Mouse (Mus musculus) hindbrain, embryonic 16.5 days (tissue): ENCODE results near the gene Slc5a10. TPM values are rescaled to one million over a fixed set of nuclear protein-coding genes. Genes with fewer than 3 reads are reported as not detected.
"Not testable (repeated sequence)": the region's sequence is repeated elsewhere in the genome, so short reads cannot be mapped to it uniquely, and the experiment has no call there.

Experiments
- ATAC-seq: fragments of 200-750 bp; cut with Nextera tagmentation; 2 replicates; pipeline ENCODE4 v1.8.0; 2017; ENCODE audit warnings: moderate TSS enrichment, moderate library complexity
- H3K27ac ChIP-seq: fragments of 300-500 bp; sonication (generic); 2 replicates; pipeline ENCODE4 v1.5.1; 2014; ENCODE audit warnings: low read depth, mild to moderate bottlenecking, control low read depth, low read length, moderate library complexity
- H3K27me3 ChIP-seq: fragments of 300-500 bp; sonication (generic); replicated peaks from 2 replicates; pipeline ENCODE4 v1.6.1; 2014; ENCODE audit warnings: low read length; ENCODE audit not compliant: control insufficient read depth, insufficient read depth
- H3K36me3 ChIP-seq: fragments of 300-500 bp; sonication (generic); 2 replicates; pipeline ENCODE4 v1.6.1; 2014; ENCODE audit warnings: mild to moderate bottlenecking, low read length, moderate library complexity, mixed read lengths; ENCODE audit not compliant: control insufficient read depth, insufficient read depth
- H3K4me1 ChIP-seq: fragments of 300-500 bp; sonication (generic); 2 replicates; pipeline ENCODE4 v1.6.1; 2014; ENCODE audit warnings: low read depth, low read length; ENCODE audit not compliant: control insufficient read depth, insufficient read depth
- H3K4me2 ChIP-seq: fragments of 300-500 bp; sonication (generic); 2 replicates; pipeline ENCODE4 v1.6.1; 2014; ENCODE audit warnings: mild to moderate bottlenecking, low read length, control low read depth, moderate library complexity
- H3K4me3 ChIP-seq: fragments of 300-500 bp; sonication (generic); 2 replicates; pipeline ENCODE4 v1.5.1; 2014; ENCODE audit warnings: mild to moderate bottlenecking, low read length, control low read depth, moderate library complexity
- H3K9ac ChIP-seq: fragments of 300-500 bp; sonication (generic); 2 replicates; pipeline ENCODE4 v1.6.1; 2014; ENCODE audit warnings: low read depth, mild to moderate bottlenecking, control low read depth, low read length, moderate library complexity
- H3K9me3 ChIP-seq: fragments of 300-500 bp; sonication (generic); 2 replicates; pipeline ENCODE4 v1.6.1; 2014; ENCODE audit warnings: mild to moderate bottlenecking, low read length, moderate library complexity; ENCODE audit not compliant: control insufficient read depth
- WGBS: fragments of 180-500 bp; shearing (Covaris S2); extraction: QIAGEN DNeasy Blood & Tissue Kit; methylation state at CpG from one replicate; pipeline ENCODE4 v1.1.7; 2014; 5-methylcytosine and 5-hydroxymethylcytosine counted together
- polyA plus RNA-seq: library from polyadenylated mRNA; unstranded; fragments of >200 nt; fragmentation: Nextera tagmentation; extraction: Ambion mirVana; gene quantifications from 2 replicates; pipeline ENCODE4 v1.2.1, GENCODE M21; 2015

The Slc5a10 gene
- polyA plus RNA-seq, 1 experiment from 2014 or later: not detected

- no peak for ATAC-seq
- 86% methylated on average over 5 of the region's 5 CpGs for WGBS
- Histone ChIP-seq H3K9ac (no peak overlapping the region), H3K4me1 (no peaks in the 10 kb centered on the region), H3K9me3 (no peaks in the 10 kb centered on the region), H3K4me2 (no peak overlapping the region), H3K4me3 (no peak overlapping the region), H3K27me3 (no peaks in the 10 kb centered on the region), H3K36me3 (no peaks in the 10 kb centered on the region), H3K27ac (no peak overlapping the region)
These were observed 77.3 kb downstream of the Slc5a10 start for GRCm38 (mm10) chr11:61643184-61643961.

GRCm38 (mm10) chr11:61642106-61642505 lies 78.5 kb downstream of the Slc5a10 start:
- Histone ChIP-seq H3K36me3 (no peaks in the 10 kb centered on the region), H3K4me2 (no peak overlapping the region), H3K27me3 (no peaks in the 10 kb centered on the region), H3K9ac (no peak overlapping the region), H3K9me3 (no peaks in the 10 kb centered on the region), H3K4me1 (no peaks in the 10 kb centered on the region), H3K27ac (no peak overlapping the region), H3K4me3 (no peak overlapping the region)
- no peak for ATAC-seq
- WGBS: 92% methylated on average over 7 of the region's 7 CpGs

GRCm38 (mm10) chr11:61640585-61640984 lies 80.0 kb downstream of the Slc5a10 start:
- not testable (repeated sequence) for H3K9me3 ChIP-seq, H3K4me2 ChIP-seq, H3K4me1 ChIP-seq, H3K27ac ChIP-seq, H3K27me3 ChIP-seq, H3K9ac ChIP-seq, H3K4me3 ChIP-seq, ATAC-seq, H3K36me3 ChIP-seq
- 66% methylated on average over 9 of the region's 9 CpGs for WGBS

- H3K36me3 ChIP-seq: no peaks in the 10 kb centered on the region
- no peak overlapping the region for H3K4me2 ChIP-seq
- no peaks in the 10 kb centered on the region for H3K9me3 ChIP-seq
- no peak overlapping the region for H3K4me3 ChIP-seq
- no peak for ATAC-seq
- no peaks in the 10 kb centered on the region for H3K4me1 ChIP-seq
- 93% methylated on average over 6 of the region's 6 CpGs for WGBS
- H3K9ac ChIP-seq: no peak overlapping the region
- H3K27me3 ChIP-seq: no peaks in the 10 kb centered on the region
- no peak overlapping the region for H3K27ac ChIP-seq
These were observed 80.9 kb downstream of the Slc5a10 start for GRCm38 (mm10) chr11:61639601-61640177.

- no peaks in the 10 kb centered on the region for H3K36me3 ChIP-seq
- H3K27ac ChIP-seq: no peak overlapping the region
- no peak for ATAC-seq
These were observed 81.7 kb downstream of the Slc5a10 start for GRCm38 (mm10) chr11:61638764-61639536.

GRCm38 (mm10) chr11:61637856-61638255 lies 82.8 kb downstream of the Slc5a10 start:
- no peaks in the 10 kb centered on the region for H3K36me3 ChIP-seq
- no peak overlapping the region for H3K4me3 ChIP-seq
- no peak overlapping the region for H3K9ac ChIP-seq
- WGBS: 95% methylated on average over 3 of the region's 3 CpGs
- ATAC-seq: no peak
- H3K4me2 ChIP-seq: no peak overlapping the region
- H3K27ac ChIP-seq: no peak overlapping the region
- H3K4me1 ChIP-seq: no peaks in the 10 kb centered on the region
- H3K9me3 ChIP-seq: no peaks in the 10 kb centered on the region
- no peaks in the 10 kb centered on the region for H3K27me3 ChIP-seq

More at GRCm38 (mm10) chr11:61638764-61639536, 81.7 kb downstream of the Slc5a10 start:
- H3K9ac ChIP-seq: no peak overlapping the region
- H3K4me3 ChIP-seq: no peak overlapping the region
- no peaks in the 10 kb centered on the region for H3K4me1 ChIP-seq
- H3K27me3 ChIP-seq: no peaks in the 10 kb centered on the region
- no peak overlapping the region for H3K4me2 ChIP-seq
- WGBS: 81% methylated on average over 12 of the region's 12 CpGs
- H3K9me3 ChIP-seq: no peaks in the 10 kb centered on the region

GRCm38 (mm10) chr11:61637413-61637812 lies 83.2 kb downstream of the Slc5a10 start:
- Histone ChIP-seq H3K9me3 (no peaks in the 10 kb centered on the region), H3K27me3 (no peaks in the 10 kb centered on the region), H3K4me3 (no peak overlapping the region), H3K9ac (no peak overlapping the region), H3K4me1 (no peaks in the 10 kb centered on the region), H3K27ac (no peak overlapping the region), H3K36me3 (no peaks in the 10 kb centered on the region), H3K4me2 (no peak overlapping the region)
- WGBS: 38% methylated on average over 1 of the region's 1 CpGs
- ATAC-seq: no peak

GRCm38 (mm10) chr11:61636309-61636708 lies 84.3 kb downstream of the Slc5a10 start:
- not testable (repeated sequence) for ATAC-seq, H3K27ac ChIP-seq, H3K9me3 ChIP-seq, H3K27me3 ChIP-seq, H3K36me3 ChIP-seq, H3K4me2 ChIP-seq, H3K4me3 ChIP-seq, H3K4me1 ChIP-seq, H3K9ac ChIP-seq
- 94% methylated on average over 2 of the region's 4 CpGs for WGBS

- no peak for ATAC-seq
- H3K4me1 ChIP-seq: no peaks in the 10 kb centered on the region
- no peaks in the 10 kb centered on the region for H3K9me3 ChIP-seq
- WGBS: 65% methylated on average over 3 of the region's 3 CpGs
- no peak overlapping the region for H3K27ac ChIP-seq
- H3K36me3 ChIP-seq: no peaks in the 10 kb centered on the region
- no peak overlapping the region for H3K4me2 ChIP-seq
- H3K27me3 ChIP-seq: no peaks in the 10 kb centered on the region
- no peak overlapping the region for H3K4me3 ChIP-seq
- H3K9ac ChIP-seq: no peak overlapping the region
These were observed 91.0 kb downstream of the Slc5a10 start for GRCm38 (mm10) chr11:61629621-61630020.
